Mouse (Mus musculus) thymus, adult 2 months (tissue): Measurements from ENCODE around the gene 1700008O03Rik.

Experiments used
- CTCF ChIP-seq: fragments of 200-500 bp; IDR thresholded peaks from 2 replicates; pipeline ENCODE4 v1.5.1; 2012; ENCODE audit warnings: mild to moderate bottlenecking, control low read depth, low read length, moderate library complexity, borderline replicate concordance; ENCODE audit not compliant: control insufficient read depth, poor library complexity, insufficient read depth; ENCODE audit errors: extremely low read depth
- POLR2A ChIP-seq: fragments of 200-500 bp; IDR thresholded peaks from 2 replicates; pipeline ENCODE4 v1.6.1; 2012; ENCODE audit warnings: mild to moderate bottlenecking, low read length, control low read depth, moderate library complexity; ENCODE audit not compliant: control insufficient read depth, poor library complexity, insufficient read depth; ENCODE audit errors: extremely low read depth

- TF ChIP-seq CTCF (no peak), POLR2A (no peak)
Measured at GRCm38 (mm10) chr7:44385720-44386119, at the start of gene 1700008O03Rik.
